Mouse (Mus musculus): Measurements from ENCODE around the gene Fam168a.
A peak's percentile ranks its signal among the peaks of the same experiment; 100 is the strongest.

The Fam168a gene

GRCm38 (mm10) chr7:100780192-100780591, 73.8 kb downstream of the Fam168a start:
- no peak for DNase-seq (ENCODE audit: low spot score)

GRCm38 (mm10) chr7:100784650-100785049, 78.2 kb downstream of the Fam168a start:
- DNase-seq (ENCODE audit: low spot score), result no peak

DNA sequence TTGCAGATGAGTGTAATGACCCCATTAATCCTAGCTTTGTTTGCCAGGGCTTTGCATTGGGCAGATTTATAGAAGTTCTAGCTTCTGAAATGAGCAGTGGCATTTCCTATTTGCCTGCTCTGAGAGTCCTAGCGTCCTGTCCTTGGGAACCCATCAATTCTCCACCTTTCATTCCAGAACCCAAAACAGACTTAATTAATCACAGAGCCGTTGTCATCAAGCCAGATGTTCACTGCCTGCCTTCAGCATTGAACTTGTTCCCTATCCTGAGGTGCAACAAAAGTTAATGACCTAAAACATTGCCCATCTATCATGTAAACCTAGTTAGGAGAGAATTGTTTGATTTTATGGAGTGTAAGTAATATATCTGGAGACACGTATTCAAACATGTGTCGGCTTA, 79.0 kb downstream of the Fam168a start:
- peak; percentile 16 for DNase-seq (ENCODE audit: low spot score)

DNA sequence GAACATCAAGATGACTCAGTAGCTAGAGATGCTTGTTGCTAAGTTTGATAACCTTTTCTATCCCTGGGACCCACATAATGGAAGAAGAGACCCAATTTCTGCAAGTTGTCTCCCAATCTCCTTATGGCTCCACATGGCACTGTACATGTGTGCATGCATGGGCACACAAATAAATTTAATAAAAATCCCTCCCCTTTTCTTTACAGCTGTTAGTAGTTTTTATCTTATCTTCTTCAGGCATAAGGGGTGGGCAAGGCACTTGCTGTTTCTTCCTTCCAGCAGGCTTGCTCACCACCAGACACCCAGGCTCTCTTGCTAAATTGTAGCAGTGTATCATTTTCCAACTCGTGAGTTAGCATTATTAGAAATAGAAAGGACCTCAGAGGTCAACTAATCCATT, 79.6 kb downstream of the Fam168a start:
- DNase-seq (ENCODE audit: low spot score), result no peak

DNA sequence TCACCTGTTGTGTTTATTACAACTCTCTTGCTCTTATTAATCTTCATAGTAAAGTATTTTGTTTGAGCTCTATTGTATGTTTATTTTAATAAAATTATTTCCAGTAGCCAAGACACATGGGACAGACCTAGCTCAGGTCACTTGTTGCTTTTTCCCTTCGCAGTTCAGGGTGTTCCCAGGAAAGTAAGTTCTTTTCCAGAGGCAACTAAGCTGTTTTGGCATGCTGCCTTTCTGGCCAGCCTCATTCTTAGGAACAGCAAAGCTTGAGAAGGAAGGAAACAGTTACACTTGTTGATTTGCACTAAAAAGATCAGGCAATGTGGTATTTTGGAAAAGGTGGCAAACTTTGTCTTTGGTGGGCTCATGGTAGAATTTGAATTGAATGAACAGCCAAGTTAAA, 81.9 kb downstream of the Fam168a start:
- DNase-seq (ENCODE audit: low spot score), result no peak

GRCm38 (mm10) chr7:100798810-100799209, 92.4 kb downstream of the Fam168a start:
- peak; percentile 23 for DNase-seq (ENCODE audit: low spot score)

DNA sequence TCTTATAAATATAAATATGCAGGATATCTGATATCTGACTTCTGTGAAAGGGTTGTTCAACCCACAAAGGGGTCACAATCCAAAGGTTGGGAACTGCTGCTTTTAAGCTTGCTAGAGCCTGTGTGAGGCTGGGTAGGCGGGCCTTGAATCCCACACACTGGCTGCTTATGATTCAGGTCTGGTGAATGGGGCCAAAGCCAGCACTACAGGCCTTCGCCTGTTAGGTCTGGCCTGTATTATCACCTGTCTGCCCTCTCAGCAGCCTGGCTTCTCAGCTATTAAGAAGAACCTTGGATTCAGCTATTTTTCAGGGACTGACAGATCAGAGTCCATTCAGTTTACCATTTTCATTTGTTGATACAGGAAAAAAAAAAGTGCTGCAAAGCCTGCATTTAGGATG, 99.0 kb downstream of the Fam168a start:
- DNase-seq (ENCODE audit: low spot score), result no peak

DNA sequence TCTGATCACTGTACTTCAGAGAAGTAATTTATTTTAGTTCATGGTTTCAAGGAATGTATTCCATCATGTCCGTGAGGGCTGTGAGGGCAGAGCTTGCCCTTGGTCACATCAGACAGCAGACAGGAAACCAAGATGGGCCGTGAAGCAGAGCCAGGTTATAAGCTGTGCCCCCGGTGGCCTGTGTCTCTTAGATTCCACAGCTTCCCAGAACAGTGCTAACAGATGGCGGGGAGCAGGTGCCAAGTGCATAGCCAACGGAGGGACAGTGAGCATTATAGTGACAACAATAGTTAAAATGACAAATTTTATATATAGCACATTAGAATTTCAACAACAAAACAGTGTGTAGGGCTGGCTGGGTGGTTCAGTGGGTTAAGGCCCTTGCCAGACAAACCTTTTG, 105.5 kb downstream of the Fam168a start:
- no peak for DNase-seq (ENCODE audit: low spot score)

DNA sequence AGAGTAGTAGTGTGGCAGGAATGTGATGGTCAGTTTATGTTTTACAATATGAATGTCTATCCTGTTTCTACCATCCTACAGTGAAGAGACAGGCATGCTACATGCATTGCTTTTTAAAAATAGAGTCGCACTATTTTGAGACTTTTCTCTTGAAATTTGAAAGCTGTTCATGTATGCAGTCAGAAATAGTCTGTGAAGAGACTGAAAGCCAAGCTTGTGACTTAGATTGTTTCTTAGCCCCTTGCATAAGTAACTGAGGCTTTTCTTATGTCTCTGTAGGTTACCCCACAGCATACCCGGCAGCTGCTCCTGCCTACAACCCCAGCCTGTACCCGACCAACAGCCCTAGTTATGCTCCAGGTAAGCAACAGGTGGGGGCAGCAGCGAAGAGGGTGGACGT, 106.2 kb downstream of the Fam168a start:
- no peak for DNase-seq (ENCODE audit: low spot score)

DNA sequence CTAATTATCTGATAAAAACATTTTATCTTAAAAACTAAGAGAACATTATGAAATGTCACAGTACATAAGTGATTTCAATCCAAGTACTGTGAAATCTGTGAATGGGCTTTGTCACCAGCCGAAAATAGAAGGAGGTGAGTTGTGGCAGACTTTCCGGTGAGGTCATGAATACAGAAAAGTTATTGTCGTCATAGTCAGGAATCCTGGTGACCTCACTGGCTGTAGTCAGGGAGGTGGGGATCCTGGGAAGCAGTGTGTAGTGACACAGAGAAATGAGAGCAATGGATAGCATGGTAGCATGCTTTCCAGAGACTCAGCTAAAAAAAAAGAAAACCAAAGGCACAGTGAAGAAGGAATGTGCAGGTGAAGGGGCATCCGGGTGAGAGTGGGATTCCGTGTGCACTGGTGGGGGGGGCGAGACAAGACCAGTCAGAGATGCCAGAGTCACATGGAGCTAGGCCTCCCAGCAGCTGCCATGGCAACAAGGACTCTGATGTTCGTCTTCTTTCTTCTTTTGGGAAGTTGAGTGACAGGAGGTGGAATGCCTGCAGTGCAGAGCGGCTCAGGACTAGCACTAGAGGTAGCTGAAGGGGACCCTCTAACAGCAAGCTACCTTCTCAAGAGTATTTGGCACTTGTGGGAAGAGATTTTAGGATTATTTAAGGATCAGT, 109.6 kb downstream of the Fam168a start:
- DNase-seq (ENCODE audit: low spot score), result peak; percentile 21

DNA sequence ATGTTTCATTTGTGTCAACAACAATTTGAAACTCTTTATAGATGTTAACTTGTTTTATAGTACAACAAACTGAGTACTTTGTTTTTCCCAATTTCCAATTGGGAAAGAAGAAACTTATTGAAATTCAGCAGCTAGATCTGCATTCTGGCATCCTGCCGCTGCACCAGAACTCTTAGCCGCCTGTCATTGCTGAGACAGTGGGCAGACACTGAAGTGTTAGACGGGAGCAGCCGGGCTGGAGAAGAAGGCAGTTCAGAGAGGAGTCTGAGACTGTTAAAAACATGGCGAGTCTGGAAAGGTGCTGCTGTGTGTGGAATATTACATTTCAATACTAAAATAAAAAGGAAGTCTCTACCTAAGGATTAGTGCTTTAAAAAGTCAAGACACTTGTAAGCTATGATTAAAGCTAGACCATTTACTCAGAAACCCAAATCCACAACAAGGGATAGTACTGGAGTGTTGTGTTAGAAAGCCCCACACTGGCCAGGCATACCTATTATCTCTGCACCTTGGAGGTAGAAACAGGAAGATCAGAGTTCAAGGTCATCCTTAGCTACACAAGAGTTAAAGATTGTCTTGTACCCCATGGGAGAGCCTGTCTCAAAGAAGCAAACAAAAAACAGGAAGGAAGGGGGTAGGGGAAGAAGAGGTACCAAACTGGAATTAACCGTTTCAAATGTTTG, 110.5 kb downstream of the Fam168a start:
- DNase-seq (ENCODE audit: low spot score), result no peak

- no peak for DNase-seq (ENCODE audit: low spot score)
These were observed 111.0 kb downstream of the Fam168a start for GRCm38 (mm10) chr7:100817442-100817760.

DNA sequence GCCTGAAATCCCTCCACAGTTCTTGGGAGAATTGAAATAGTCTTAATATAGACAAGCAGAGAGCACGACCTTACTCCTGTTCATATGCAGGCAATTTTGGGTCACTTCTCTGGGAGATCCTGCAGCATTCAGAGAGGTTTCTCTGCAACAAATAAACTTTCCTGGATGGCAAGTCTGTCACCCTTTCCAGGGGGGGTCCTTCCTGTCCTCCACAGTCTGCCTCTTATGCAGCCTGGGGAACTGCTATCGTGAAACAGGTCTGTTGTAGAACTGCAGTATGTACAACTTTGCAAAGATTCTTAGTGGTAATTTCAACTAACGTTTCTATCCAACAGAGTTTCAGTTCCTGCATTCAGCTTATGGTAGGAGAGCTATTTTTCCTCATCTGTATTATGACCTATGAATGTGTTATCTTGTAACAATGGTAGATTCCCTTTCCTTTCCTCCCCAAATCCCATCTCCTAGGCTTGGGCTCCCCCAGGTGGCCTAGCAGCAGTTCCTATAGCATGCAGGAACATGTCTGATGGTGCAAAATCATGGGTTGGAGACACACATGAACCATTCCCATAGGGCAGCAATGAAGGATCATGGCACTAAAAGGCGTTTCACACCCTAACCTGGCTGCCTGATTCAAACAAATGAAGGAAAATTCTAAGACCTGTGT, 112.1 kb downstream of the Fam168a start:
- DNase-seq (ENCODE audit: low spot score), result peak; percentile 39

- DNase-seq (ENCODE audit: low spot score), result no peak
These were observed 118.2 kb downstream of the Fam168a start for GRCm38 (mm10) chr7:100824661-100825060.

- DNase-seq (ENCODE audit: low spot score), result no peak
These were observed 122.1 kb downstream of the Fam168a start for GRCm38 (mm10) chr7:100828549-100828948.

DNA sequence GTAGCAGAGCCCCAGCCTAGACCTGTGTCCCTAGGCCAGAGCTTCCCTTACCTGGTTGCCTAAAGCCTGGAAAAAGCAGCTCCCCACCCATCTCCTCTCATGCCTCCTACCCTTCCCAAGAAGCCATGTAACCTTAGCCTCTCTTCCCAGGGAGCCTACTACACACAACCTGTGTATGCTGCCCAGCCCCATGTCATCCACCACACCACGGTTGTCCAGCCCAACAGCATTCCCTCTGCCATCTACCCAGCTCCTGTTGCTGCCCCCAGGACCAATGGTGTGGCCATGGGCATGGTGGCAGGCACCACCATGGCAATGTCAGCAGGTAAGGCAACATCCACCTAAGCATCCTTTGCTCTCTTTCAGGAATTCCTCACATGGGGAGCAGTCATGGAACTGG, 127.4 kb downstream of the Fam168a start:
- DNase-seq (ENCODE audit: low spot score), result no peak

- DNase-seq (ENCODE audit: low spot score), result no peak
These were observed 128.7 kb downstream of the Fam168a start for GRCm38 (mm10) chr7:100835168-100835567.

DNA sequence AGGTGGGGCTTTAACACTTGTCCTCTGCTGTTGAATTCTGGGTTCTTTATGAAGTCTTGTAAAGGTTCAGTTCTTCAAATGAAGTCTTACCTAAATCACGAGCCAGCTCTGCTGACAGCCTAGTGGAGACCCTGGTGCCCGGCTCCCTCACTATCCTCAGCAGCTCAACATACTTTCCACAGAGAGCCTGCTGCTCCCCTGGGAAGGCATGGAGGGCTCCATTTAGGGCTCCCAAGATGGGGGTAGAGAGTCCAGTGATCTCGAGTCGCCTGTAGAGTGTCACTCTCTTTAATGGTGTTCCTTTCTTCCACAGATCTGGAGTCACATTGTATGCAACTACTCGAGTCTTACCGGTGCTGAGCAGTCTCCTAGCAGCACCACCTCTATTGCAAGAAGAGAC, 129.3 kb downstream of the Fam168a start:
- DNase-seq (ENCODE audit: low spot score), result no peak

DNA sequence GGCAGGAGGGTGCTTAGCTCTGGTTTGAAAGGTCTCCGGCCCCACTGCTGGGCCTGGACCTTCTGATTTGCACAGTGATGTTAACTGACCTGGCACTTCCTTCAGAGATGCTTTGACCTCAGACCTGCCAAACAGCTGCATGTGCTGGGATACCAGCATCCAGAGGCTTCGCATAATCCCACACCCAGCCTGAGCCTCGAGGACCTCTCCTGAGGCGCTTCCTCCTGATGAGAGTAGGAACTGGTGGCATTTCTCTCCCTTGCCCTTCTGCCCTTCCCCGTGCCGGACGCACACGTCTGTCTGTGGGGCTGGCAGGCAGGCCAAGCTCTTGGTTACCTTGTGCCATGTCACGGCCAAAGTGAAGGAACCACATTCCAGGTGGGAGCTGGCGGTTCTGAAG, 130.2 kb downstream of the Fam168a start:
- no peak for DNase-seq (ENCODE audit: low spot score)

- no peak for DNase-seq (ENCODE audit: low spot score)
These were observed 131.3 kb downstream of the Fam168a start for GRCm38 (mm10) chr7:100837701-100838100.

DNA sequence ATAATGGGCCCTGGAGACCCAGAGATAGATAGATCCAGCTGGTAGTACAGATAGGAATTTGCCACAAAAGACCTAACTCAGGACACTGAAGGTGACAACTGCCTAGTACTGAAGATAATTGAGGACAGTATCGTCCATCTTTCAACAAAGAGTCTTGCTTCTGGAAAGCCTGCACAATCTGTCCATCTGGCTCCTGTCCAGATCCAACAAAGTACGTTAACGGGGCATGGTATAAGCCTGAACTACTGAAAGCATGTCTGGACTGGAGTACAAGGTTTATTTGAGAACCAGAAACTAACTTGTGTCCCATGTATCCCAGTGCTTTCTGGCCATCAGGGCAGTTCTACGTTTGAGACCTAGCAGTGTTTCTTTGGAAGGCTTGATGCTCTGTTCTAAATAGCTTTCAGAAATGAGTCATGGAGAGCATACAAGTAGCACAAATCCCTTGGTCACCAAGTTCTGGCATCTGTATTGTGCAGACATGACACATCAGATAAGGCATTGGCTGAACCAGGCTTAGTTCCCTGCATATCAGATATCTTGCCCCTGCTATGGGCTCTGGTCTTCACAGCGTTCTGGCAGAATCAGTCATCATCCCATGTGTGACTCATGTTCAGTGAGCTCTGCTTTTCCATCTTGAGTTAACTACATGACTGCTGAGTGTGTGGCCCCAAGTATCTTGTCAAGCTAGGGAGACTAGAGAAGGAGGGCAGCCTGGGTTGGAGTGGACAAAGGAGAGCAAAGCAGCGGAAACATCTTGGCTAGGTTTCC, 133.4 kb downstream of the Fam168a start:
- DNase-seq (ENCODE audit: low spot score), result peak; percentile 89

GRCm38 (mm10) chr7:100840906-100841305, 134.5 kb downstream of the Fam168a start:
- DNase-seq (ENCODE audit: low spot score), result no peak

DNA sequence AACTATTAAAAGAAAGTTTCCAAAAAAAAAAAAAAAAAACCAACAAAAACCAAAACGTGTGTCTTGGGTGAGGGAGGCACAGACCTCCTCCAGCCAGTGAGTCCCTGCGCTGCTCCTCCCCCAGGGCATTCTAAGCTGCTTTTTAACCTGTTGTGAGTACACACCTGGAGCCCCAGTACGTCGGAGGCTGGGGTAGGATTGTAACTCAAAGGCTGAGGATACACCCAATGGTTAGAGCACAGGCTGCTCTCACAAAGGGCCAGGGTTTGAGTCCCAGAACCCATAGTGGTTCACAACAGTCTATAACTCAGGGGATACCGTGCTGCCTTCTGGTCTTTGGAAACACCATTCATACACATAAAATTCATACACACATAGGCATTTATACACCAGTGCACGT, 135.2 kb downstream of the Fam168a start:
- DNase-seq (ENCODE audit: low spot score), result no peak

Measured in MN1 (cell line).